Mouse (Mus musculus) kidney, embryonic 16.5 days (tissue): Measurements from ENCODE around the gene RPS10-NUDT3. TPM values are rescaled to one million over a fixed set of nuclear protein-coding genes. Genes with fewer than 3 reads are reported as not detected.
A peak's percentile ranks its signal among the peaks of the same experiment; 100 is the strongest.
"Not testable (repeated sequence)": the region's sequence is repeated elsewhere in the genome, so short reads cannot be mapped to it uniquely, and the experiment has no call there.

ENCODE experiments used
- ATAC-seq: fragments of 200-750 bp; cut with Nextera tagmentation; 2 replicates; pipeline ENCODE4 v1.8.0; 2017; ENCODE audit warnings: moderate TSS enrichment; ENCODE audit not compliant: low FRiP score, low TSS enrichment
- H3K27ac ChIP-seq: fragments of 300-500 bp; sonication (generic); 2 replicates; pipeline ENCODE4 v1.5.1; 2014; ENCODE audit warnings: low read length
- H3K27me3 ChIP-seq: fragments of 300-500 bp; sonication (generic); 2 replicates; pipeline ENCODE4 v1.6.1; 2014; ENCODE audit warnings: low read length, control low read depth, mixed read lengths; ENCODE audit not compliant: insufficient read depth
- H3K36me3 ChIP-seq: fragments of 300-500 bp; sonication (generic); 2 replicates; pipeline ENCODE4 v1.6.1; 2014; ENCODE audit warnings: low read length, control low read depth, mixed read lengths; ENCODE audit not compliant: insufficient read depth
- H3K4me1 ChIP-seq: fragments of 300-500 bp; sonication (generic); 2 replicates; pipeline ENCODE4 v1.6.1; 2014; ENCODE audit warnings: low read length, control low read depth, mixed read lengths; ENCODE audit not compliant: insufficient read depth
- H3K4me2 ChIP-seq: fragments of 300-500 bp; sonication (generic); replicated peaks from 2 replicates; pipeline ENCODE4 v1.6.1; 2014; ENCODE audit warnings: low read depth, low read length
- H3K4me3 ChIP-seq: fragments of 300-500 bp; sonication (generic); 2 replicates; pipeline ENCODE4 v1.5.1; 2014; ENCODE audit warnings: mild to moderate bottlenecking, low read length
- H3K9ac ChIP-seq: fragments of 300-500 bp; sonication (generic); replicated peaks from 2 replicates; pipeline ENCODE4 v1.6.1; 2014; ENCODE audit warnings: low read length
- H3K9me3 ChIP-seq: fragments of 300-500 bp; sonication (generic); 2 replicates; pipeline ENCODE4 v1.6.1; 2016; ENCODE audit warnings: low read length, control low read depth
- WGBS: fragments of 180-500 bp; shearing (Covaris S2); extraction: QIAGEN DNeasy Blood & Tissue Kit; methylation state at CpG from one replicate; pipeline ENCODE4 v1.1.7; 2014; 5-methylcytosine and 5-hydroxymethylcytosine counted together
- polyA plus RNA-seq: library from polyadenylated mRNA; unstranded; fragments of >200 nt; fragmentation: Nextera tagmentation; extraction: Ambion mirVana; gene quantifications from 2 replicates; pipeline ENCODE4 v1.2.1, GENCODE M21; 2015

The RPS10-NUDT3 gene
- polyA plus RNA-seq, 1 experiment from 2014 or later: not detected

DNA sequence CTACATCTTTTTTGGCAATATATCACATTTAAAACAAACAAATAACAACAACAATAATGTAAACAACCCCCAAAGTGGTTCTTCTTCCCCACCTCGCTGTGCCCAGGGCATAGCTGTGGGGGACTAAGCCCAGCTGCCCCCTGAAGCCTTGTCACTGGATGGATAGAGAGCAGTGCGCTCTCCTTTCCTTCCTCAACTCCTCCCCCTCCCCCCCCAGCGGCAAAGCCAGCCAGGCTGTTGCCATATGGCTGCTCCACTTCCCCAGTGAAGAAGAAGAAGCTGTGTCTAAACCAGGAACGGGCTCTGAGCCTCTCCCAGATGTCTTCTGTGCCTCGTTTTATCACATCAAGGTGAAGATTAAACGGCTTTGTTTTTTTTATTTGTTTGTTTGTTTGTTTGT lies 8.1 kb upstream of the RPS10-NUDT3 start:
- H3K27ac ChIP-seq: no peak overlapping the region
- peaks cover 9% of the 10 kb centered on the region for H3K4me1 ChIP-seq
- WGBS: 25% methylated on average over 6 of the region's 6 CpGs
- no peak for ATAC-seq
- no peaks in the 10 kb centered on the region for H3K27me3 ChIP-seq
- no peaks in the 10 kb centered on the region for H3K9me3 ChIP-seq
- H3K36me3 ChIP-seq: no peaks in the 10 kb centered on the region
- no peak overlapping the region for H3K9ac ChIP-seq
- 0 out of 2 replicates have a peak overlapping the region, but pooled peaks have one; percentile 31 for H3K4me2 ChIP-seq
- H3K4me3 ChIP-seq: no peak overlapping the region

DNA sequence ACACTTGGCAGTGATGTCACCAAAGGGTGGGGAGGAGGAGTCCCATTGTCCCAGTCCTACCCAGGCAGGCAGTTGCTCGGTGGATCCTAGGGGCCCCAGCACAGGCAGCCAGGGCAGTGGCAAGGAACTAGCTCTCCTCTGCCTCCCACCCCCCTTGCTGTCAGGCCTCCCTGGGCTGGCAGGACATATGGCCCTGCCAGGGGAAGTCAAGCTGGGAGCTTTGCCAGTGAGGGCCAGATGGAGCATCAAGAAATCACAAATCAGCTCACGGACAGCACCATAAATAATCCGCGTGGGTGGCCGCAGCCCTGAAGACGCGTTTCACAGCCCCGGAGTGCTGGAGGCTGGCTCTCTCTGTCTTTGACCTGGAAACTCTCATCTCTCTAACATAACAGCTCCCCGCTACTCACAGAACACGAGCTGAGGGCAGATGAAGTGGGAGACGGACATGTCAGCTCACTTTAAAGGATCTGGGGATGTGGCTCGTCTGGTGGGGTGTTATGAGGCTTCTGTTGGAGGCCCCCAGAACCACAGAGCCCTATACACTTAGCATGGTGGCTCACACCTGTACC lies 7.6 kb upstream of the RPS10-NUDT3 start:
- Histone ChIP-seq H3K27ac (peak overlapping the region; percentile 14; the same call in 1 of the 2 replicates), H3K9ac (peak overlapping the region; percentile 32), H3K4me3 (no peak overlapping the region), H3K27me3 (no peaks in the 10 kb centered on the region), H3K36me3 (no peaks in the 10 kb centered on the region), H3K9me3 (no peaks in the 10 kb centered on the region), H3K4me2 (peak overlapping the region; percentile 31; the same call in 1 of the 2 replicates), H3K4me1 (peaks cover 9% of the 10 kb centered on the region)
- ATAC-seq: peak; percentile 86
- 2% methylated on average over 12 of the region's 12 CpGs for WGBS

DNA sequence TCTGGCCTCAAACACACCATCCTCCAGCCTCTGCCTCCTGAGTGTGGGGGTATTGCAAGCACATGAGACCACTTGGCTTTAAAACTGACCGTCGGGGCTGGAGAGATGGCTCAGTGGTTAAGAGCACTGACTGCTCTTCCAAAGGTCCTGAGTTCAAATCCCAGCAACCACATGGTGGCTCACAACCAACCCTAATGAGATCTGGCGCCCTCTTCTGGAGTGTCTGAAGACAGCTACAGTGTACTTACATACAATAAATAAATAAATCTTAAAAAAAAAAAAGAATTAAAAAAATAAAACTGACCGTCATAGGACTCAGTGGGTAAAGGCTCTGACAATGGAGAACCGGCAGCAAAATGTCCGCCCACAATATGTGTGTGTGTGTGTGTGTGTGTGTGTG lies 4.8 kb upstream of the RPS10-NUDT3 start:
- not testable (repeated sequence) for H3K27ac ChIP-seq, H3K9me3 ChIP-seq, H3K9ac ChIP-seq, H3K4me2 ChIP-seq, H3K27me3 ChIP-seq, H3K4me3 ChIP-seq, H3K36me3 ChIP-seq, ATAC-seq
- peaks cover 19% of the 10 kb centered on the region for H3K4me1 ChIP-seq
- 96% methylated on average over 6 of the region's 6 CpGs for WGBS

DNA sequence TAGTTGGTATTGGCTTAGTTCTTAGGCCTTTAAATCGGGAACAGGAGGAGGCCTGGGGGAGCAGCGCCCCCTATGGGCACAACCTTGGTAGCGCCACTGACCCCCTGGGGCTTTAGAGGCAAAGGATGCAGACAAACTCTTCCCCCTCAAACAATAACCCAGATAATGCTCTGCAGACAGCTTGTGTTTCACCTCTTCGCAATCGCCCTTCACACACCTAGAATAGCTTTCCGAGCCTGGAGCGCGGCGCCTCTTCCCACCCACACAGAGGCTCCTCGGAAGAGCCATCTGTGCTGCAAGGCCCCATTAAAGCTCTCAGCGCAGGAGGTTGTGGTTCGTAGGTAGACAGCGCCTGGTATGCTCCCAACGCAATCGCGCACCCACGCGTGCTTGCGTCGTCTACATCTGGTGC lies 3.9 kb upstream of the RPS10-NUDT3 start:
- ATAC-seq: no peak
- WGBS: 84% methylated on average over 20 of the region's 20 CpGs
- 0 out of 2 replicates have a peak, but pooled peaks cover under 1% of the 10 kb centered on the region for H3K36me3 ChIP-seq
- no peak overlapping the region for H3K4me2 ChIP-seq
- no peak overlapping the region for H3K4me3 ChIP-seq
- no peaks in the 10 kb centered on the region for H3K9me3 ChIP-seq
- no peak overlapping the region for H3K27ac ChIP-seq
- no peaks in the 10 kb centered on the region for H3K27me3 ChIP-seq
- peaks cover 19% of the 10 kb centered on the region for H3K4me1 ChIP-seq
- H3K9ac ChIP-seq: no peak overlapping the region

DNA sequence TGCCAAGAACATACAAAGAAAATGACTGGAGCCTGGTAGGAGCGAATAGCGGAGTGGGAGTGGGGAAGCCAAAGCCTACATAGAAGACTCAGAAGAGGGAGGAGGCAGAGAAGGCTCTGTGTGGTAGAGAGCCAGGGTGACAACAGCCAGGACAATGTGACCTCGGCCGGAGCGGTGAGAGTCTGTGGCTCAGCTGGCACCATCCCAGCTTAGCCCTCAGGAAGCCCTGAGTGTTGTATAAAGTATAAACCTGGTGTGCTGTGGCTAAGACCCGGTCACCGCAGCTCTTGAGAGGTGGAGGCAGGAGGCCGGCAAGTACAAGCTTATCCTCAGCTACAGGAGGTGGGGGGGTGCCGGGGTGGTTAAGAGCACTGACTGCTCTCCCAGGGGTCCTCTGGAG lies 2.3 kb upstream of the RPS10-NUDT3 start:
- H3K27me3 ChIP-seq: no peaks in the 10 kb centered on the region
- WGBS: 41% methylated on average over 9 of the region's 9 CpGs
- no peak for ATAC-seq
- H3K27ac ChIP-seq: no peak overlapping the region
- no peaks in the 10 kb centered on the region for H3K9me3 ChIP-seq
- H3K36me3 ChIP-seq: peaks cover 16% of the 10 kb centered on the region
- H3K4me3 ChIP-seq: no peak overlapping the region
- H3K4me2 ChIP-seq: no peak overlapping the region
- peaks cover 28% of the 10 kb centered on the region for H3K4me1 ChIP-seq
- peak overlapping the region; percentile 22; the same call in 1 of the 2 replicates for H3K9ac ChIP-seq

DNA sequence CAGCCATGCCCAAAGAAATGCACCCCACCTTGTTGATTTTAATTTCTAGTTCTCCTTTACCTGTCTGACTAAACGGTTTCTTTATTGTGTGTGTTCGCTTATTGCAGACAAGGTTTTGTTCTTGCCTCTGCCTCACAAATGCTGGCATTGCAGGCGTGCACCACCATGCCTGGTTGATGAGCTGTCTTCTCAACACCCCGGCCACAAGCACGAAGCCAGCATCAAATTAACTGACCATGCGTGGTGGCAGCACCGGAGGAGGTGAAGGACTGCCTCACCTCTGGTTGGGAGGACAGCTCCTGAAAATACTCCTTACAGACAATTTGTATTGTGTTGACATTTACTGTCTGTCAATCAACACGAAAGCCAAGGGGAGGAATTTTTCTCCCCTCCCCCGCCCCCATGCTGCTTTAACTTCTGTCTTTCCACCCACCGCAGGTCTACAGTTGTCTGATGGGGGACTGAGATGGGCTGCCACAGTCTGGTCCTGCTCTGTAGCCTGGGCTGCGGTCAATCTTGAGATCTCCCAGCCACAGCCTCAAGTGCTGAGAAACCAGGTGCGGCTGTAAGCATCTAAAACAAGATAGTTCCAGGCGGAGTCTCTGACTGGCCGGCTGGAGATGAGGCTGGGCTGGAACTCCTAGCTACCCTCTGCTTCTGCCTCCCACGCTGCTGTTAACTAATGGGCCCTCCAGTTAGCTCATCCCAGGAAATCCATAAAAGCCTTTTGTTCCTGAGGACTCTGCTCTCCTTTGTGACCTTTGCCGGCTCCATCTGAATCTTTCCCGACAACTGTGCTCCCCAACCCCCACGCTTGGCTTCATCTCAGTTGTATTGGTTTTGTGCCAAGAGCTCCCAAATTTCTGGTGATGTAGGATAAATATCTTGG lies 1.4 kb upstream of the RPS10-NUDT3 start, which contains the start of gene Rps10:
Gene Rps10 (minus strand): TSS at position 538 of the 889 bp plus-strand sequence.
- peak within 1 kb of the TSS; percentile 79 for H3K27ac ChIP-seq
- WGBS: 27% methylated on average over 18 of the region's 18 CpGs
- peaks cover 35% of the 10 kb centered on the region for H3K4me1 ChIP-seq
- peaks cover 25% of the 10 kb centered on the region for H3K36me3 ChIP-seq
- H3K27me3 ChIP-seq: no peaks in the 10 kb centered on the region
- H3K4me3 ChIP-seq: peak within 1 kb of the TSS; percentile 98
- H3K9ac ChIP-seq: peak within 1 kb of the TSS; percentile 95
- H3K4me2 ChIP-seq: peak within 1 kb of the TSS; percentile 74
- no peak for ATAC-seq
- no peaks in the 10 kb centered on the region for H3K9me3 ChIP-seq

DNA sequence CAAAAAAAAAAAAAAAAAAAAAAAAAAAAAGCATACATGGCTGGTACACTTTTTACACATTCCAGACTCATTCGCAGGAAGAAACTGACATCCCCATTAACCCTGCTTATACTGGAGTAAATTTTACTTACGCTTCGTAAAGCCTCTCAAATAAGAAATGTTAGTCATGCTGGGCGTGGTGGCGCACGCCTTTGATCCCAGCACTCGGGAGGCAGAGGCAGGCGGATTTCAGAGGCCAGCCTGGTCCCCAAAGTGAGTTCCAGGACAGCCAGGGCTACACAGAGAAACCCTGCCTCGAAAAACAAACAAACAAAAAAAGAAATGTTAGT lies 517 bp upstream of the RPS10-NUDT3 start:
- H3K9me3 ChIP-seq, ATAC-seq, H3K27me3 ChIP-seq: not testable (repeated sequence)
- WGBS: 33% methylated on average over 9 of the region's 9 CpGs
- Histone ChIP-seq H3K9ac (peak overlapping the region; percentile 95), H3K36me3 (peaks cover 33% of the 10 kb centered on the region), H3K27ac (peak overlapping the region; percentile 79), H3K4me3 (peak overlapping the region; percentile 98), H3K4me1 (peaks cover 38% of the 10 kb centered on the region), H3K4me2 (peak overlapping the region; percentile 74)

DNA sequence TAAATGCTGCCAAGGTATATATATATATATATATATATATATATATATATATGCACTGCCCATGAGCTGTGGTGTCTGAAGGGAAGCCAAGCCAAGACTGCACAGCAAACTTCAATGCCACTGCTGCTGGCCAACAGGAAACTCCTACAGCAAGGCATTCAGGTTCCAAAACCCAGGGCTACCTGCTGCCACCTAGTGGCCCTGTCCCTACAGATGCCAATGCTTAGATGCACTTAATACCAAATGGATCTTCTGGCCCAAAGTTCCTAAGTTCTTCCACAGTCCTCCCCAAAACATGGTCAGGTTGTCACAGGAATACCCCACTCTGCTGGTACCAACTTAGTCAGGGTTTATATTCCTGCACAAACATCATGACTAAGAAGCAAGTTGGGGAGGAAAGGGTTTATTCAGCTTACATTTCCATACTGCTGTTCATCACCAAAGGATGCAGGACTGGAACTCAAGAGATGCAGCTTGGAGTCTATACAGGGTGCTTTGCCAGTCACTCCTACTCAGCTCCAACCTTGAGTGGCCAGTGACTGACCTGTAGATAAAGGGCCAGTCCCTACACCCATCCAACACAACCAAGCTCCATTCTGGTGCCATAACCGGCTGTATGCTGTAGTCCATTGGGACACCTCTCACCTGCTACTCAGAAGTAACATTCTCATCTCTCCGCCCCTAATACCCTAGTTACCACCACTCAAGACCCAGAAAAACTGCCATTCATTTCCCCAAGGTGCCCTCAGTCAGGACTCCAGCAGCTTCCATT lies 5.6 kb downstream of the RPS10-NUDT3 start:
- Histone ChIP-seq H3K27me3 (no peaks in the 10 kb centered on the region), H3K4me2 (no peak overlapping the region), H3K9me3 (no peaks in the 10 kb centered on the region), H3K4me3 (no peak overlapping the region), H3K4me1 (peaks cover 29% of the 10 kb centered on the region), H3K36me3 (peaks cover 40% of the 10 kb centered on the region), H3K9ac (no peak overlapping the region), H3K27ac (no peak overlapping the region)
- WGBS: 81% methylated on average over 2 of the region's 2 CpGs
- peak; percentile 37; the same call in 1 of the 2 replicates for ATAC-seq

DNA sequence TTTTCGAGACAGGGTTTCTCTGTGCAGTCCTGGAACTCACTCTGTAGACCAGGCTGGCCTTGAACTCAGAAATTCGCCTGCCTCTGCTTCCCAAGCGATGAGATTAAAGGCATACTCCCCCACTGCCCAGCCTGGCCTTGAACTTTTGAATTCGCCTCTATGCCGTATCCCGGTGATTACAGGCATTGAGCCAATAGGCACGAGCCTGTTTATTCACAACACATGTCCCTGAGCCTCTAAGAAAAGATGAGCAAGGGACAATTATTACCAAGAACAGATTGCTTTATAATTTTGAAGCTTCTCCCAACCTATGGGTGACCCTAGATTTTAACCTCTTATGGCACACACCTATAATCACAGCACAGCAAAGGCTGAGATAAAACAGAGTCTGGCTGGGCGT lies 6.6 kb downstream of the RPS10-NUDT3 start:
- H3K4me2 ChIP-seq: no peak overlapping the region
- no peak overlapping the region for H3K27ac ChIP-seq
- H3K9ac ChIP-seq: no peak overlapping the region
- no peaks in the 10 kb centered on the region for H3K27me3 ChIP-seq
- H3K4me3 ChIP-seq: no peak overlapping the region
- H3K4me1 ChIP-seq: peaks cover 27% of the 10 kb centered on the region
- no peak for ATAC-seq
- 90% methylated on average over 8 of the region's 8 CpGs for WGBS
- peaks cover 34% of the 10 kb centered on the region for H3K36me3 ChIP-seq
- no peaks in the 10 kb centered on the region for H3K9me3 ChIP-seq
